Mouse (Mus musculus) heart, embryonic 16.5 days (tissue): ENCODE data around the gene Nek5. TPM values are rescaled to one million over a fixed set of nuclear protein-coding genes. Genes with fewer than 3 reads are reported as not detected.
A peak's percentile ranks its signal among the peaks of the same experiment; 100 is the strongest.

ENCODE experiments used
- ATAC-seq: fragments of 200-750 bp; cut with Nextera tagmentation; replicated peaks from 2 replicates; pipeline ENCODE4 v1.8.0; 2017; ENCODE audit warnings: moderate number of reproducible peaks; ENCODE audit not compliant: insufficient read depth, low FRiP score; ENCODE audit errors: extremely low read depth
- H3K27ac ChIP-seq: fragments of 300-500 bp; sonication (generic); 2 replicates; pipeline ENCODE4 v1.5.1; 2014; ENCODE audit warnings: mild to moderate bottlenecking, low read length, control low read depth, moderate library complexity
- H3K27me3 ChIP-seq: fragments of 300-500 bp; sonication (generic); 2 replicates; pipeline ENCODE4 v1.6.1; 2014; ENCODE audit warnings: low read length, mixed read lengths; ENCODE audit not compliant: control insufficient read depth, insufficient read depth
- H3K36me3 ChIP-seq: fragments of 300-500 bp; sonication (generic); 2 replicates; pipeline ENCODE4 v1.6.1; 2014; ENCODE audit not compliant: control insufficient read depth, insufficient read depth
- H3K4me1 ChIP-seq: fragments of 300-500 bp; sonication (generic); 2 replicates; pipeline ENCODE4 v1.6.1; 2014; ENCODE audit warnings: low read length, mixed read lengths; ENCODE audit not compliant: control insufficient read depth, insufficient read depth
- H3K4me2 ChIP-seq: fragments of 300-500 bp; sonication (generic); 2 replicates; pipeline ENCODE4 v1.6.1; 2014; ENCODE audit warnings: low read depth, mild to moderate bottlenecking, control low read depth, low read length
- H3K4me3 ChIP-seq: fragments of 300-500 bp; sonication (generic); 2 replicates; pipeline ENCODE4 v1.5.1; 2014; ENCODE audit warnings: mild to moderate bottlenecking, control low read depth, low read length
- H3K9ac ChIP-seq: fragments of 300-500 bp; sonication (generic); 2 replicates; pipeline ENCODE4 v1.6.1; 2014; ENCODE audit warnings: low read length, control low read depth
- H3K9me3 ChIP-seq: fragments of 300-500 bp; sonication (generic); replicated peaks from 2 replicates; pipeline ENCODE4 v1.6.1; 2016; ENCODE audit warnings: low read length; ENCODE audit not compliant: control insufficient read depth
- WGBS: fragments of 180-500 bp; shearing (Covaris S2); extraction: QIAGEN DNeasy Blood & Tissue Kit; methylation state at CpG from one replicate; pipeline ENCODE4 v1.1.7; 2014; 5-methylcytosine and 5-hydroxymethylcytosine counted together
- polyA plus RNA-seq: library from polyadenylated mRNA; unstranded; fragments of >200 nt; fragmentation: Nextera tagmentation; extraction: Ambion mirVana; gene quantifications from 2 replicates; pipeline ENCODE4 v1.2.1, GENCODE M21; 2015

Nek5 gene
- polyA plus RNA-seq, 1 experiment from 2014 or later = 0.38 TPM

DNA sequence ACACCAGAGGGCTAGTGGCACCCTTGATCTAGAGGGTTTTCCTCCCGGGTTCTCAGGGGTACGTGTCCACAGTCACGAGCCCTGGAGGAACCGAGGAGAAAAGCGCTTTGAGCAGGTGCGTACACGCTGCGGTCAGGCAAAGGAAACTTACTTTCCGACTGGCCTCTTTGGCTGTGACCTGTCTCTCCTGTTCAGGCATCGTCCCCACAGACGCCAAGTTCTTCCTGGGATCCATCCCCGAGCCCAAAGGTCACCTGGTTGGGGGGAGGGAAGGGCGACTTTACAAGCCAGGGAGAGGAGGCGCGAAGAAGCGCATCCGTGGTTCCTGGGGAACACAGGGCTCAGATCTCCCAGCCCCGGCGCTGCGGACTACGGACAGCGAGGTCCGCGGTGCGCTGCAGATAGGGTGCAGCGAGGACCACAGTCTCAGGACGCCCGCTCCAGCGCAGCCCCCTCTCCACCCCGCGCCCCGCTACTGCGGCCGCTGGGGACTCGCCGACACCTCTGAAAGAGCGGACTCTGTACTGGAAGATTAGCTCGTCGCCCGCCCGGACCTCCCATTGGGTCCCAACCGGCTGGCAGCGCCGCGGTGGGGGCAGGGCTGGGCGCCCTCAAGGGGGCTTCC is 64.9 kb downstream of the Nek5 start, which contains the start of gene Atp7b:
Gene Atp7b (minus strand): TSS at position 485 of the 625 bp plus-strand sequence.
- Histone ChIP-seq H3K9ac (peak within 1 kb of the TSS; percentile 81), H3K27me3 (peaks cover 14% of the 10 kb centered on the region; the same call in 1 of the 2 replicates), H3K4me1 (peaks cover 4% of the 10 kb centered on the region; the same call in 1 of the 2 replicates), H3K36me3 (peaks cover 14% of the 10 kb centered on the region), H3K9me3 (no peaks in the 10 kb centered on the region), H3K27ac (peak within 1 kb of the TSS; percentile 48; the same call in 1 of the 2 replicates), H3K4me2 (peak within 1 kb of the TSS; percentile 99), H3K4me3 (peak within 1 kb of the TSS; percentile 90)
- WGBS = under 1% methylated on average over 45 of the region's 46 CpGs
- peak; percentile 74 for ATAC-seq

DNA sequence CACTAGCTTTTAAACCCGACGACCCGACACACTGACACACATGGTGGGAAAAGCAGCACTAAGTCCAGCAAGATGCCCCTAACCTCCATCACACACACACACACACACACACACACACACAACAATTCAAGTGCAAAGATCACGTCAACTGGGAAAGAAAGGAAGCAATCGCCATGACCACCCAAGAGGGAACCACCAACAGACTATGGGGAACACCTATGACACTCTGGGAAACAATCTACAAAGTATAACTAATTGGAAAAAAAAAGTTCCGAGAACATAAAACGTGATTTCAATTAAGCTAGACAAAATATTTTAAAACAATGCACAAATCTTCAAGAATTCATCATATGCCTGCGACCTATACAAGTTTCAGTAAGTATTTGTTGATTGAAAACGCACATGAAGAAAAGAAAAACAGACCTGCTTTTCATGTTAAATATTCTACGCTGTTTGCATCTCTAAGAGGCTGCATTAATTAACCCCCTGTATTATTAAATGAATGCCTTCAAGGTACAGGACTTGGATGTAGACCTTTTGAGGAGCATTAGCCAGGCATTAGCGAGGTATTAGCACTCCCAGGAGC is 65.6 kb downstream of the Nek5 start:
- Histone ChIP-seq H3K9me3 (no peaks in the 10 kb centered on the region), H3K9ac (peak overlapping the region; percentile 81), H3K36me3 (peaks cover 9% of the 10 kb centered on the region), H3K4me2 (peak overlapping the region; percentile 99), H3K27ac (no peak overlapping the region), H3K4me1 (peaks cover 4% of the 10 kb centered on the region; the same call in 1 of the 2 replicates), H3K4me3 (peak overlapping the region; percentile 90), H3K27me3 (peaks cover 14% of the 10 kb centered on the region; the same call in 1 of the 2 replicates)
- ATAC-seq = no peak
- 46% methylated on average over 11 of the region's 11 CpGs for WGBS

DNA sequence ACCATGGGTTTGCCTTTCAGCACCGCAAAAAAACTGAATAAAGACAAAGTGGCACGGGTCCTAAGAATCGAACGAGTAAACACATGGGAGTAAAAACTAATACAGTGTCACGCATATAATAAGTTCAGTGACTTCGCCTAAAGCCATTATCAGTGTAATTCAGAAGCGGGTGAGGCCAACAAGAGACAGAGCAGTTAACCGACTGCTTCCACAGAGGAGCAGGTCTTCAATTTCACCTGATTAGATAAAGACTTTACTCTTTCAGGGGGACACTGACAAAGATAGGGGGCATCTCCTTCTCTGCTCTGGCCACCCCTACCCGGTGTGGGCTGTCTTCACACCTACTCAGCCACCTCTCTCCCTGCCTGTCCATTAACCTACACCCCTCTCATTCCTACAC is 66.5 kb downstream of the Nek5 start:
- no peak overlapping the region for H3K27ac ChIP-seq
- no peak overlapping the region for H3K4me2 ChIP-seq
- no peaks in the 10 kb centered on the region for H3K9me3 ChIP-seq
- H3K4me3 ChIP-seq = no peak overlapping the region
- no peak for ATAC-seq
- peaks cover 14% of the 10 kb centered on the region; the same call in 1 of the 2 replicates for H3K27me3 ChIP-seq
- peaks cover 4% of the 10 kb centered on the region; the same call in 1 of the 2 replicates for H3K4me1 ChIP-seq
- H3K9ac ChIP-seq = no peak overlapping the region
- peaks cover 3% of the 10 kb centered on the region for H3K36me3 ChIP-seq
- WGBS = 70% methylated on average over 9 of the region's 9 CpGs

GRCm38 (mm10) chr8:22056850-22057249 is 68.0 kb downstream of the Nek5 start:
- Histone ChIP-seq H3K27ac (no peak overlapping the region), H3K4me2 (no peak overlapping the region), H3K4me1 (peaks cover 4% of the 10 kb centered on the region; the same call in 1 of the 2 replicates), H3K36me3 (peaks cover under 1% of the 10 kb centered on the region; the same call in 1 of the 2 replicates), H3K9me3 (no peaks in the 10 kb centered on the region), H3K27me3 (peaks cover 14% of the 10 kb centered on the region; the same call in 1 of the 2 replicates), H3K4me3 (no peak overlapping the region), H3K9ac (no peak overlapping the region)
- 60% methylated on average over 3 of the region's 3 CpGs for WGBS
- ATAC-seq = no peak

DNA sequence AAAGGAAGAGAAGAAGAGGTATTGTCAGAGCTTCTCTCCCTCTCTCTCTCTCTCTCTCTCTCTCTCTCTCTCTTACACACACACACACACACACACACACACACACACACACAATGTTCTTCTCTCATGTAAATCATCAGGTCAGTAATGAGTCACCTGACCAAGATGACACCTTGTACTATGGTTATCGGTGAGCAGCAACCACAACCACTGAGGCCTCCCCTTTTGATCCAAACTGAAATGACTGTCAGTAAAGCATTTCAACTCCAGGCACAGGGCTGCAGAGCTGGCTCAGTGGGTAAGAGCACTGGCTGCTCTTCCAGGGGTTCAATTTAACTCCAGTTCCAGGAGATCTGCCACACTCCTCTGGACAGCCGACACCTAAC is 69.4 kb downstream of the Nek5 start:
- 77% methylated on average over 2 of the region's 2 CpGs for WGBS
- no peak overlapping the region for H3K9ac ChIP-seq
- peaks cover 14% of the 10 kb centered on the region; the same call in 1 of the 2 replicates for H3K27me3 ChIP-seq
- H3K4me2 ChIP-seq = no peak overlapping the region
- H3K4me1 ChIP-seq = no peaks in the 10 kb centered on the region; the same call in 1 of the 2 replicates
- H3K27ac ChIP-seq = no peak overlapping the region
- no peaks in the 10 kb centered on the region for H3K9me3 ChIP-seq
- H3K36me3 ChIP-seq = no peaks in the 10 kb centered on the region
- no peak for ATAC-seq
- H3K4me3 ChIP-seq = no peak overlapping the region

DNA sequence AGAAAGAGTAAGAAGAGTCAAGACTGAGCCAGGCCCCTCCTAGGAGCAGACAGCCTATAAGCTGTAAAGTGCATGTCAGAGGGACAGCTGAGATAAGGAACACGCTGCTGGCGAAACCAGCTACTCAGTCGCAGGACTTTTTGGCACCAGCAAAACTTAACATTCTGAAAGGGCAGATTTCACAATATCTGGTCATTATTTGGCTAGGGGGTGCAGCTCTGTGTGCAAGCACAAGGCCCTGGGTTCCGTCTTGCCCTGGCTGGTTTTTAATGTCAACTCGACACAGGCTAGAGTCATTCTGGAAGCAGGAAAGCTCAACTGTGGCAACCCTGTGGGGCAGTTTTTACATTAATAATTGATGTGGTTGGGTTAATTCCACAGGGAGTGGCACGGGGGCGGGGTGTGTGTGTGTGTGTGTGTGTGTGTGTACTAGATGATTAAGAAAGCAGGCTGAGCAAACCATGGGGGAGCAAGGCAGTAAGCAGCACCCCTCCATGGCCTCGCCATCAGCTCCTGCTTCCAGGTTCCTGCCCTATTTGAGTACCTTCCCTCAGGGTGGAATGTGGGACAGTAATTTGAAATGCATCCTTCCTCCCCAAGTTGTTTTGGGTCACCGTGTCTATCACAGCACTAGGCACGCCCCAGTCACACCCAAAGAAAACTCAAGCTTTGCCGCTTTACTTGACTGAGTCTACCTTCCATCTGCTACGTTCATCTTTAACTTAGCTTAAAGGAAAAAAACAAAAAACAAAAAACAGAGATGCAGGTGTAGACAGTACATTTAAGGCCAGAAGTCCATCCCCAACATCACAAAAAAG is 70.0 kb downstream of the Nek5 start:
- no peaks in the 10 kb centered on the region for H3K36me3 ChIP-seq
- H3K4me2 ChIP-seq = no peak overlapping the region
- ATAC-seq = no peak
- WGBS = 61% methylated on average over 12 of the region's 12 CpGs
- no peak overlapping the region for H3K27ac ChIP-seq
- no peak overlapping the region for H3K9ac ChIP-seq
- H3K4me3 ChIP-seq = no peak overlapping the region
- H3K4me1 ChIP-seq = no peaks in the 10 kb centered on the region; the same call in 1 of the 2 replicates
- H3K27me3 ChIP-seq = peaks cover 13% of the 10 kb centered on the region; the same call in 1 of the 2 replicates
- no peaks in the 10 kb centered on the region for H3K9me3 ChIP-seq

- H3K36me3 ChIP-seq = no peaks in the 10 kb centered on the region
- ATAC-seq = 0 out of 2 replicates have a peak, but pooled peaks have one; percentile 37
- H3K4me2 ChIP-seq = no peak overlapping the region
- no peak overlapping the region for H3K9ac ChIP-seq
- 41% methylated on average over 2 of the region's 2 CpGs for WGBS
- no peaks in the 10 kb centered on the region for H3K9me3 ChIP-seq
- no peaks in the 10 kb centered on the region for H3K27me3 ChIP-seq
- no peak overlapping the region for H3K4me3 ChIP-seq
- H3K27ac ChIP-seq = no peak overlapping the region
- H3K4me1 ChIP-seq = no peaks in the 10 kb centered on the region
Measured at GRCm38 (mm10) chr8:22047699-22048464, 77.0 kb downstream of the Nek5 start.

DNA sequence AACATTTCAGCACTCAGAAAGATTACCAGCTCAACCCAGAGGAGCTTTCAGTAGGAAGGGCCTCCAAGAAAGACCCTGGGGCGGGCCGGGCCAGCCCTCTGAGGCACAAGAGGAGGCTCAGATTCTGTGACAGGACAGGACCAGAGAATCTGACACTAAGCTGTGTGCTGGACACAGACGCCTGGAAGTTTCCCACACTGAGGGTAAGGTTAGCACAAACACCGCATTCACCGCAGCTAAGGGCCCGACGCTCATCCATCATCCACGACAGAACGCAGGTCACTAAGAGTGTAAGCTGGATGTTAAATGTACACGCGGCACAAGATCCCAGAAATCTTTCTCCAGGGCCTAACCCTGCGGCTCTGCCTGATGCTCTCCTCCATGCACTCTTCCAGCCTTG is 81.1 kb downstream of the Nek5 start:
- Histone ChIP-seq H3K27me3 (no peaks in the 10 kb centered on the region), H3K36me3 (no peaks in the 10 kb centered on the region), H3K27ac (no peak overlapping the region), H3K4me2 (no peak overlapping the region), H3K4me1 (no peaks in the 10 kb centered on the region), H3K9me3 (no peaks in the 10 kb centered on the region), H3K9ac (no peak overlapping the region), H3K4me3 (no peak overlapping the region)
- WGBS = 52% methylated on average over 12 of the region's 12 CpGs
- no peak for ATAC-seq
